Mouse (Mus musculus): ENCODE data around the gene Id1. TPM values are rescaled to one million over a fixed set of nuclear protein-coding genes. Genes with fewer than 3 reads are reported as not detected.

The Id1 gene
- 10 to 100 TPM; 50.9 to 53.7 TPM for total RNA-seq (2021)

DNA sequence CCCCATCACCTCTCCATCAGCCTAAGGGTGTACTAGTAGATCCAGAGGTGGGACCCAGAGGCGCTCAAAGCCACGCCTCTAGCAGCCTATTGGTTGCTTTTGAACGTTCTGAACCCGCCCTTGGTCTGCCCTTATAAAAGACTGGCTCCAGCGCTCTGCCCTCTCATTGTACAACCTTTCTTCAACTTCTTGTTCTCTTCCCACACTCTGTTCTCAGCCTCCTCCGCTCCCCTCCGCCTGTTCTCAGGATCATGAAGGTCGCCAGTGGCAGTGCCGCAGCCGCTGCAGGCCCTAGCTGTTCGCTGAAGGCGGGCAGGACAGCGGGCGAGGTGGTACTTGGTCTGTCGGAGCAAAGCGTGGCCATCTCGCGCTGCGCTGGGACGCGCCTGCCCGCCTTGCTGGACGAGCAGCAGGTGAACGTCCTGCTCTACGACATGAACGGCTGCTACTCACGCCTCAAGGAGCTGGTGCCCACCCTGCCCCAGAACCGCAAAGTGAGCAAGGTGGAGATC is at the start of gene Id1:
TSS of gene Id1 (plus strand) at position 162 of the 512 bp plus-strand sequence.
- intact Hi-C loops (cut with DNase I) = loop anchor here (1.0 to 2.0 kb wide), 3 partner anchors 29 to 95 kb away; partner anchors contain the start of gene Bcl2l1
- DNase-seq = peak; percentile 85 to 90

DNA sequence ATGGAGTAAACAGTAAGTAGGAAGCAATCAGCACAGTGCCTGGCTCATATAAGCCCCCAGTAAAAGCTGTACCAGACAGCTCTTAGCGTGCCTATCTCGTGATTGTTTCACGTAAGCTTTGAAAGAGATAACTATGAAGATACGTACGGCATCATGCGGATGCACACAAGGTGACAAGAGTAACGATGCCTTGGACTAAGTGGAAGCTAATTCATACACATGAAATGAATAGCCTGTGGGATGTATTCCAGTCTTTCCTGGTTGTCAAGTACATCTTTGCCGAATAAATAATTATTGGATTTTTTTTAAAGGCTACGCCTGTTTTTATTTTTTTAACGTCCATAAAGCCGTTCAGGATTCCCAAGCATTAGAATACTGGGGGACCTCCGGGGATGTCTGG is 49.7 kb upstream of the Id1 start:
- no peak for DNase-seq
- intact Hi-C loops (cut with DNase I) = no loop called here

DNA sequence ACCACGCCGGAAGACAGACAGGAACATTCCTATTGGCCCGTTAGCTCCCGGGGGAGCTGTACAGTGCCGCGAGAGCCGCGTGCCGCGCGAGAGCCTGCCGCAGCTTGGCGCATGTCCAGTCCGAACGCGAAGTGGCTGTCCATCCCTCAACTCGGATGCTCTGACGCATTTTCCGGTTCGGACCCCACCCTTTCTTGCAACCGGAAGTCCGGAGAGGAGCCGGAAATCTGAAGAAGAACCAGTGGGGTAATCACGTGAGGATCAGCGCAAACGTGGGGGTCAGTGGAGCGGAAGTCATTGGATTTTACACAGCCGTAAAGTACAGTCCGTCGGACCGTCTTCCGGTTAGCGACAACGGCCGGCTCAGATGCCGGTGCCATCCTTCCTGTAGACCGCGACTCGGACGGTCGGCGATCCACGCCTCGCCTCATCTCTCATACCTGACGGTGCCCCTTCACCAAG is 49.2 kb upstream of the Id1 start, which contains the start of gene Mcts2:
TSS of gene Mcts2 (plus strand) at position 230 of the 462 bp plus-strand sequence.
- peak; percentile 91 to 93 for DNase-seq
- intact Hi-C loops (cut with DNase I) = no loop called here

DNA sequence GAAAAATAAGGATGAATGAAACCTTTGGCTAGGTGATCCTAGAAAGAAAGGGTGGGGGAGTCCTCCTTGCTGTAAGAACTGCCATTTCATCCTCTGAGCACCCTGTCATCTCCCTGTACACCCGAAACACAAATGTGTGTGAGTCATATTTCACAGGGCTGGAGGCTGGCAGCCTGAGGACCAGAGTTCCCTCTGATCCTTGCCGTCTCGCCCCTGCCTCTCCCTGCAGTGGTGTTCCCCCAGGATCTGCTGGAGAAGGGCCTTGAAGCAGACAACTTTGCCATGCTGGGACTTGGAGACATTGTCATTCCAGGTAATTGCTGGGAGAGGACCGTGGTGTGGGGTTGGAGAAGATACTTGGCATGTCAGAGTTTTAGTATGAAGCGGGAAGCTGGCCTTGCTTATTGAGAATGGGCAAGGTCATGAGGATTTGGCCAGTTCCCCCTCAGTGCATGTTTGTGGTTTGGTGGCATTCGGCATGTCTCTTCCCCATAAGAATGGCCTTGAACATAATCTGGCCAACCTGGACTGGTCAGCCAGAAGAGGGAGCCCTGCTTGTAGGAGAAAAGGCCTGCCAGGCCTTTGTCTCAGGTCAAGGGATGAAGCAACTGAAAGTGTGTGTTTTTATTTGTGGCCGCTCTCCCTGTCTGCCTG is 44.4 kb upstream of the Id1 start:
- DNase-seq = no peak
- intact Hi-C loops (cut with DNase I) = loop anchor here (1.0 kb wide), 1 partner anchor 51 kb away; no protein-coding TSS in a partner anchor

DNA sequence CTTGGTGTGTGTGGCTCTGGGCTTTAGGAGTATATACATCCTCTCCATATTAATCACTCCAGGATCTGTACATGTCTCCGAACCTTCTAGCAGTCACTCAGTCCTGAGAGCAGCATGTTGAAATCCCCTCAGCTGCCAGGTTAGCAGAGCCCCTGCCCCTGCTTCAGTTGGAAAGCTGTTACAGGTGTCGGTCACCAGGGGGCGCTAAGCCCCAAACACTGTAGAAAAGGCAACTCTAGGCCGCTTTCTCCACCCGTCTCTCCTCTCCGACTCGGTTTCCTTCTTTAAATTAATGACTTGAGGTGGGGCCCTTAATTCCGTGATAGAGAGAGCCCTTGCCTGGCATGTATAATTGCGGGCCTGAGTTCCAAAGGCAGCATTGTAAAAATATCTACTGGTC is 42.8 kb upstream of the Id1 start:
- peak; percentile 75 to 77 for DNase-seq
- intact Hi-C loops (cut with DNase I) = no loop called here

DNA sequence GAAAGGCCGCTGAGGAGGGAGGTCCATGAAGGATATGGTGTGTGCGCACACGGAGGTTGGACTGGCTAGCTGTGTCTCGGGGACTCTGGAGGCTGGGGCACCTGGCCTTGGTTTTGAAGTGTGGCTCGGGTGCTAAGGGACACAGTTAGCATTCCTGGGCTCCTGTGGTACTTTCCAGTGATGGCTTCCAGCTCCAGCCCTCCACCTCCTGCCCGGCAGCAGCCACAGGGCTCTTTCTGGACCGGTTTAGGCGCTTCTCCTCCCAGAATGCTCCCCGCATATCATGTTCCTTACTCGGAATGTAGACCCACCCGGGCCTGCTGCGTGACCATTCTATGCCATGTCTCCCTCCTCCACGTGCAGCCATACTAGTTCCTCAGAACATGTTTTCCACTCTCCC is 42.3 kb upstream of the Id1 start:
- intact Hi-C loops (cut with DNase I) = no loop called here
- DNase-seq = no peak

DNA sequence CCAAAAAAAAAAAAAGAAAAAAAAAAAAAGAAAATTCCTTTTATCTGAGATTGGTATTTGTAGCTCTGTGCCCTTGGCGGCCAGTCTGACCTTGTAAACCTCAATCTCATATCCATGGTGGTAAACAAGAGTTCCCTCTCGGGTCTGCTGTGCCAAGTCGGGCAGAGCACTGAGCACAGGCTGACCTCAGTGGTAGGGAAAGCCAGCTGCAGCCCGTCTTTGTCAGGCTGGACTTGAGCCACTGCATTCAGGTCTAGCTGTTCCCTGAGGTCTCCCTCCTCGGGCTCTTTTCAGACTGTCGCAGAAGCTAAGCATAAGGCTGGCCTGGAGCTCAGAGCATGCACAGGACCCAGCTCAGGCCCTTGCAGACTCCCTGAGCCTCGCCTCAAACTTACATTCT is 41.3 kb upstream of the Id1 start:
- no peak for DNase-seq

DNA sequence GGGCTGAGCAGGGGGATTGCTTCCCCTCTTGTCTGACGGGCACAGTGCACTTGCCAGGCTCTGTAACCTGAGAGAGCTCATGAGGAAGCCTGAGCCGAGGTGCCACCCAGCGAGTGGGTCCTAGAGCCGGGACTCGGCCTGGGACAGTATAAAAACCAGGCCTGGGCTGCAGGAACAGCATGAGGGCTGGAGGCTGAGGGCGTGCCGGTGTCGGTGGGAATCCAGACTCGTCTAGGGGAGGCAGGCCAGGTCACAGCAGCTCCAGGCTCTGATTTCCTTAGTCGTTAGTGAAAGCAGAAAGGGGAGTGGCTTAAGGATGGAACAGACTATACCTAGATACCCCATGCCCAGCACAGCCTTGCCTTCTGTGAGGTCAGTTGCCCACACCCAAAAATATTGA is 40.0 kb upstream of the Id1 start:
- intact Hi-C loops (cut with DNase I) = loop anchor here (1.0 to 5.0 kb wide), 4 partner anchors 46 to 321 kb away; partner anchors contain the start of genes Bcl2l1 and Pdrg1
- DNase-seq = no peak

More for the DNA sequence above, 41.3 kb upstream of the Id1 start:
- intact Hi-C loops (cut with DNase I) = loop anchor here (5.0 kb wide), 1 partner anchor 323 kb away; the partner anchor contains the start of gene Pdrg1

DNA sequence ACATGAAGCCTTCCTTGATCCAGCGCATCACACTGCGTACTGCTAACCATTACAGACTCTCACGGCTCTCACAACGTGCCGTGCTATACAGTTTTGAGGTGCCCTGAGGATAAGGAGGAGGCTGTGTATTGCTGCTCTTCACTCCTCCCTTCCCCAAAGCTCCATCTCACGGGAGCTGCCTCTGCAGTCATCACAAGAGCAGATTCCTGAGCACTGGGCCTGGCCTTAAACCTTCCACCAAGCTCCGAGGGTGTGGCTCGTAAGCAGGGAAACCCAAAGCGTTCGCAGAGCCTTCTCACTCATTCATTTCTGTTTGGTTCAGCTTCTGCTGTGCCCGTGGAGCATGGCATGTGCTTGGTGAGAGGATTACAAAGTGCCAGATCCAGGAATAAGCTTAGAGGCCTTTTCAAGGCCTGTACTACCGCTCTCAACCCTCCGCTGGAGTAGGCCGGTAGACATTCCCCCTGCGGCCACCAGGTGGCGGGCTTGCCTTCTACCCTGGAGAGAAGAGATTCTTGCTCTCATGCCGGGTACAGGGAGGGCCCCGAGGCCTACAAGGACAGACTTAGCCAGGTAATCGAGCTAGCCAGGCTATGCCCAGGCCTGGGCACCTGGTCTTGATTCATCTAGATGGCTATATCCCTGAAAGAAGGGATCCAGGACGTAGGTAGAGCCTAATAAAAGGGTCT is 39.4 kb upstream of the Id1 start:
- intact Hi-C loops (cut with DNase I) = loop anchor here (1.0 to 5.0 kb wide), 4 partner anchors 46 to 321 kb away; partner anchors contain the start of genes Bcl2l1 and Pdrg1
- DNase-seq = peak; percentile 93 to 96

DNA sequence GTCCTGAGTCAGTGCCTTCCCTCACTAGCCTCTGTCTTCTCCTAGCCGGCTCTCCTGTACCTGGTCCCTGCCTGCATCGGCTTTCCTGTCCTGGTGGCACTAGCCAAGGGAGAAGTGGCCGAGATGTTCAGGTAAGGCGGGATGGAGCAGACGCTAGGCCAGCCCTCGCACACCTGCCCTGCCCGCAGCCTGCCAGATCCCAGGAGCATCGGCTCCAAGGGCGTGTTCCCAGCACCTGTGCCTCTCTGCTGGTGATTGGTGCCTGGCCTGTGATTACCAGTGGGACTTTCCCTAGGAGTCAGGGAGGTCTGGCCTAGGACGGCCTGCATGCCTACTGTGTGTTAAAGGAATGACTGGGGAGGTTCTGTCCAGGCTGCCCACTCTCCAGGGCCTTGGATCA is 35.9 kb upstream of the Id1 start:
- intact Hi-C loops (cut with DNase I) = no loop called here
- DNase-seq = no peak

DNA sequence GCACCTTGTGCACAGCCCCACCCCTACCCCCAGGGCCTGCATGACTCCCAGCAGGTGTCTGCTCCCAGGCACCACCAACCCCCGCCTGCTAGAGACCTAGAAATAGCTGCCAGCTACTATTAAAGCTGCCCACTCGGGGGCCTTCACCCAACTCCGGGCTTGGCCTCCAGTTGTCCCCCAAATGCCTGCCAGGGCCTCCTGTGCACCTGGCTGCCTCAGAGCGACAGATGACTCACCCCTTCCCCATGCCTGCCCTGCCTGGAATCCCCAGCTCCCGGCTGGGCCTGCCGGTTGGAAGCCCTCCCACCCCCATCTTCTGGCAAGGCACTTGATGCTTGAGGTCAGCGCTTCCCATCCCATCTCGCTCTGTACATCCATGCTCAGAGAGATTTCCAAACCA is 35.3 kb upstream of the Id1 start:
- intact Hi-C loops (cut with DNase I) = no loop called here

DNA sequence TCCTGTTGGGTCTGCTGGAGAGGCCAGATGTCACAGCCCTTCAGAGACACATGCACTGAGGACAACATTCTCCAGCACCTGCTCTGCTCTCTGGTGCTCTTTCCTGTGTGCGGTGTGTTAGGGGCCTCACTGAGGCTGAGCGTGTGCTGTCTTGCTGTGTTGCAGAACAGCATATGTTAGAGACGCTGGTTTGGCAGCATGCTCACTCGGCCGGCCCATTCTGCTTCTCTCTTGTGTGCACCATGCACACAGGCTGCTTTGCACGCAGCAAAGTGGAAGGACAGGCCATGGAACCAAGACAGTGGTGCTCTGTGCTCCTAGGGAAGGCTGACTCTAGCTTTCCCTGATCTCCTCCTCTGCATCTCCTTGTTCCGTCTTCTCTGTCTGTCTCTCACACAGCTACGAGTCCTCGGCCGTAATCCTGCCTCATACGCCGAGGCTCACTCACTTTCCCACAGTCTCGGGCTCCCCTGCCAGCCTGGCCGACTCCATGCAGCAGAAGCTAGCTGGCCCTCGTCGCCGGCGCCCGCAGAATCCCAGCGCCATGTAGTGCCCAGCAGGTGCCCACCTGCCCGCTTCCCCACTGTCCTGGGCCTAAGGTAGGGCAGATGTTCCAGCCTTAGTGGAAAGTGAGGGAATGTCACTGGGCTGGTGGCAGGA is 32.3 kb upstream of the Id1 start:
- DNase-seq = no peak
- intact Hi-C loops (cut with DNase I) = no loop called here

More for the DNA sequence above, 35.3 kb upstream of the Id1 start:
- DNase-seq = no peak

DNA sequence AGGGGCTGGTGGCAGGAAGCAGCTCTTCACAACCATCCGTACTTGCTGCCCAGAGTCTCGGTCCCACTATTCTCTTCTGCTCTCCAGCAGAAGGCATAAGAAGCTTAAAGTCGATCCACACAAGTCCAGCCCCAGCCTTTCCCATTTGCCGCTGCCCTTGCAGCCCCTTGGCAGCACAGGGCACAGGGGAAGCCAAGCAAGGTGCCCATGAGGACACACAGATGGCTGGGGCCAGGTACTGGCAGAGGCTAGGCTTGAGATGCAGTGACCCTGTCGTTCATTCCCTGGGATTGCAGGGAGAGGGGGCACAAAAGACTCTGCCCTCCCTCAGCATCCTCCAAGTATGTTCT is 31.8 kb upstream of the Id1 start:
- no peak for DNase-seq
- intact Hi-C loops (cut with DNase I) = no loop called here

DNA sequence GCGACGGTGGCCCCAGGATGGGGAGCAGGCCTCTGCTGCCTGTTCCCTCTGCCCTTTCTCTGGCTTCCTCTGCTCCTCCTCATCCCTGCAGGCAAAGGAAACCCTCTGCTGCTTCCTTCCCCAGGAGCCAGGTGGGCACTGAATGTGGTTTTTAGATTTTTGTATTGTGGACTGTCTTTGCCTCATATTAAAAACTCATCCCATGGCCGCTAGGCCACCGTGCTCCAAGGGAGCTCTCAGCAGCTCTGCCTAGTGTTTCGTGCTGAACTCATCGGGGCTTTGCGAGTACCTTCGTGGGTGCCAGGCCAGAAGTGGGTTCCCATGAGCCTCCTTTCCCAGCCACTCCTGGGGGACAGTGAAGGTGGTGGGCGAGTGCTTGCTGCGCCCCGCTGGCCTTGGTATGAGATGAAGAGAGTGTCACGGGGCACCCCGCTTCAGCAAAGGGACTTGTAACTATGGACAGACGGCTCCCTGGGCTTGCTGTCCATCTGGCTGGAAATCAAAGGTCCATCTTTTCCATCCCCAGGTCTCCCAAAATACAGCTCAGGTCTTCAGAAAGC is 31.2 kb upstream of the Id1 start:
- intact Hi-C loops (cut with DNase I) = no loop called here
- no peak for DNase-seq

DNA sequence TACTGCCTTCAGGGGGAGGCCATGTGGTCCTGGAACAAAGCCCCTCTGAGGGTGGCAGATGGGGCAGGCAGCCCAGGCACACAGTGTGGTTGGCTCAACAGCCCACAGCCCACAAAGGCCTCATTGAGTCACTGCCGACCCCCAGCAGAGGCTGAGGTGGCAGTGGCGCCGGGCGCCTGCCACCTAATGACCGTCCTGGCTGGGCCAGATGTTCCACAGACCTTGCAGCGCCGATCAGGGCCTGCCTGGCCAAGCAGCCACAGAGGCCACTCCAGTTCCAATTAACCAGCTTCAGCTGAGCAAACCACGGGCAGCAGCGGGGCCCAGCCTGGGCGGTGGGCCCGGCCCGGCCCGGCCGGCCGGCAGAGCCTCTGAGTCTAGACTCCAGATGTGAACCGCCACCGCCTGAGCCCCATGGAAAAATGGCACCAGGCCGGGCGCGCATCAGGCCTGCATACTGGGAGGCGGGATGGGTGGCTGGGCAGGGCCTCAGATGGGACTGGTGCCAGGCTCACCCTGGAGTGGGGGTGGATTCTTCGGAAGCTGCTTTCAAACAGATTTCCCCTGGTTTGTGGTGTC is 30.0 kb upstream of the Id1 start:
- intact Hi-C loops (cut with DNase I) = loop anchor here (2.0 kb wide), 1 partner anchor 79 kb away; no protein-coding TSS in a partner anchor

DNA sequence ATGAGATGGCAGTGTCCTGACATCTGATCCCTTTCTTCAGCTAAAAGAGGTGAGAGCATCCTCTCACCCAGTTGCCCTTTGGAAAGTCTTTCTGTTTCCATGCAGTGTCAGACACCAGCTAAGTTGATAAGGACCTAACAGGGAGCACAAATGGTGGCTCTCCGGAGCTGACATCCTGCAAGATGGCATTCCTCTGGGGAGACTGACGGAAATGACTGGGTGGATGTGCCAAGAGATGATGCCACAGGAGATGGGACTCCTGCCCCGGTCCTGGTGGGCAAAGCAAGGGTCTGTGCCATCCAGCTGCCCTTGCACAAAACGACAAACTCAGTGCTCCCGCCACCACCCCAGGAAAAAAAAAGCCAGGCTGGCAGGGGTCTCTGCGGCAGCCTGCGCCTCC is 28.9 kb upstream of the Id1 start:
- DNase-seq = peak in 1 of 2 experiments; percentile 48
- intact Hi-C loops (cut with DNase I) = loop anchor here (1.0 to 2.0 kb wide), 2 partner anchors 29 to 78 kb away; partner anchors contain the start of gene Id1

More for the DNA sequence above, 30.0 kb upstream of the Id1 start:
- peak; percentile 63 to 74 for DNase-seq

DNA sequence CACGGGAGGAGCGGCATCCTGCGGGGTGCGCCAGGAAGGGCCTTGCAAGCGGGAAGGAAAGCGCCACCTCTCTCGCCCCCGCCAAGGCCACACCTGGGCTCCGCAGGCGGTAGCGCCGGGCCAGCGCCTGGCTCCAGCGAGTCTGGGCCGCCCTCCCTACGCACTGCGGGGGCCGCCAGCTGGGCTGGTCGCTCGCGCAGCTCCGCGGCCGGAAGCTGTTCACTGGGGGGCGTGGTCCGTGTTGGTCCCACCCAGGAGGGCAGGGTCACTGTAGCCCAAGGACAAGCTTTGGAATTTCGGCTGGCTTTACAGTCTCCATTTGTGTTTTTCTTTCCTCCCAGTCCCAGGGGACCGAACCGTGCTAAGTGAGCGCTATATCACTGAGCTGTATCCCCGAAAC is 28.4 kb upstream of the Id1 start:
- DNase-seq = peak; percentile 92 to 93
- intact Hi-C loops (cut with DNase I) = loop anchor here (1.0 to 2.0 kb wide), 2 partner anchors 29 to 77 kb away; partner anchors contain the start of gene Id1

DNA sequence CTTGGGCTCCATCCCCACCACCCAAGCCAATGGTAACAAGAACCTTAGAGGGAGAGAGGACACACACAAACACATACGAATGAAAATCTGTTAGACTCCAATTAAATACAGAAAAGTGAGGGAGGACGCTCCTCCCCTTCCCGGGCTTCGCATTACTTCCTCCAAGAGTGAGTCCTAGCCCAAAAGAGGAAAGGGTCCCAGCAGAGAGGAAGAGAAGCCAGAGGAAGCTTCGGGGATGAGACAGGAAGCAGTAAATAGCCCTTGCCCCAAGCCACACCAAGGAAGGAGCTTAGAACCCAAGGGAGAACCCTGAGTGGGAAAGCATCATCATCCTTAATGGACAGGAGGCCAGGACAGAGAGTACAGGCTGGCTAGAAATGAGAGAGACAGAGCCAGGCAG is 27.0 kb upstream of the Id1 start:
- intact Hi-C loops (cut with DNase I) = loop anchor here (1.0 kb wide), 1 partner anchor 15 kb away; no protein-coding TSS in a partner anchor
- no peak for DNase-seq

DNA sequence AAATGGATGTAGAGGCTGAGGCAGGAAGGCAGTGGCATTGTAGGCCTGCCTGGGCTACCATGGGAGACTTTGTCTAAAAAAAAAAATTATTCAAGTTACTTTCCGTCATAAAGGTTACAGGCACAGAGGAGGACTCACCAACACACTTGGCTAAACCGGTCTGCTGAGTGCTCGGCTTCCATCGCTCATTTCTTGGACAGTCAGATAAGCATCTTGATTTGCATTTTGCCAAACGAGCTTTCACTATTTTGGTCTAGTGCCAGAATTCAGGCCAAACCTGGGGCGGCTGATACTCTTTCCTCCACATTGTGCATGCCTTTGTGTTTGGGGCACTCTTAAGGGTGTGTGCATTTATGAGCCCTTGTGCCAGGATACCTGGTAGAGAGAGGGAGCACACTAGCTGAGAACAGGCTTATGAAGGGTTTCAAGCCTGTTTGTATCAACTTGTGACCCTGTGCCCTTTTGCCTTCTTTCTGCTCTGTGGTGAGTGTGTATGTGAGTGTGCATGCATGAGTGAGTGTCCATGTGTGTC is 19.7 kb upstream of the Id1 start:
- intact Hi-C loops (cut with DNase I) = no loop called here
- DNase-seq = no peak

DNA sequence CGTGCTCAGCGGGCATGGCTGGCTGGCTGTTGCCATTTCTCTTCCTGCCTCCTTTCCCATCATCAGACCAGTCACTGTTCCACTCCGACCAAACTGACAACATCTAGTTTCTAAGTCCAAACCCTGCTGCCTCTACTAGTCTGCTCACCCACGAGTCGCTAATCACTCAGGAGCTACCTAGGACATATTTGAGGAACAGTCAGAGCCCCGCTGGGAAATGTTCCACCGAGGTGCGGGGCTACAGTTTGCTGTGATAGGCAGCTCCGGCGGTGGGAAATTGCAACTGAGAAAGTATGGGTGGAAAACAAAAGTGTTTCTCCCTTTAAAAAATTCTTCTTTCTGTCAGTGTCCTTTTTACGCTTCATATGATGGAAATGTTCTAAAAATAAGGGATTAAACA is 18.4 kb upstream of the Id1 start:
- intact Hi-C loops (cut with DNase I) = no loop called here
- DNase-seq = no peak

Data from heart, postnatal 36 days (tissue).